Mouse (Mus musculus) layer of hippocampus, postnatal 25 days (tissue): ENCODE results near the gene Camk1. TPM values are rescaled to one million over a fixed set of nuclear protein-coding genes. Genes with fewer than 3 reads are reported as not detected.
A peak's percentile ranks its signal among the peaks of the same experiment; 100 is the strongest.
"Not testable (repeated sequence)": the region's sequence is repeated elsewhere in the genome, so short reads cannot be mapped to it uniquely, and the experiment has no call there.

Experiments used
- DNase-seq, 2 experiments: peaks; one replicate each; pipeline ENCODE4 v3.0.0; 2022; ENCODE audit warnings: mixed read lengths in 2 of 2, low spot score in 1 of 2; ENCODE audit errors: extremely low spot score in 1 of 2
- total RNA-seq, 2 experiments: library from RNA; stranded (reverse); gene quantifications; 2 replicates each; pipeline ENCODE4 v1.2.3; 2021

The Camk1 gene
- total RNA-seq, 2 experiments from 2014 or later = 46.7 to 51.6 TPM

GRCm38 (mm10) chr6:113362241-113362640, 18.5 kb upstream of the Camk1 start:
- no peak for DNase-seq

- DNase-seq = no peak
Measured at GRCm38 (mm10) chr6:113361476-113361875, 17.7 kb upstream of the Camk1 start.

GRCm38 (mm10) chr6:113353696-113354095, 9.9 kb upstream of the Camk1 start:
- DNase-seq = no peak

- DNase-seq = no peak
Measured at GRCm38 (mm10) chr6:113352820-113353219, 9.0 kb upstream of the Camk1 start.

GRCm38 (mm10) chr6:113351653-113352052, 7.9 kb upstream of the Camk1 start:
- DNase-seq = no peak

GRCm38 (mm10) chr6:113351161-113351560, 7.4 kb upstream of the Camk1 start:
- no peak for DNase-seq

- DNase-seq = no peak
Measured at GRCm38 (mm10) chr6:113350538-113350937, 6.8 kb upstream of the Camk1 start.

GRCm38 (mm10) chr6:113346897-113347296, 3.1 kb upstream of the Camk1 start:
- DNase-seq = no peak

- no peak for DNase-seq
Measured at GRCm38 (mm10) chr6:113344321-113344720, 537 bp upstream of the Camk1 start.

GRCm38 (mm10) chr6:113342297-113342696, 1.5 kb downstream of the Camk1 start:
- no peak for DNase-seq

GRCm38 (mm10) chr6:113341574-113341973, 2.2 kb downstream of the Camk1 start:
- DNase-seq = no peak

GRCm38 (mm10) chr6:113336852-113337620, 6.7 kb downstream of the Camk1 start:
- no peak for DNase-seq

GRCm38 (mm10) chr6:113334216-113334615, 9.6 kb downstream of the Camk1 start:
- DNase-seq = no peak

GRCm38 (mm10) chr6:113333137-113333950, 10.4 kb downstream of the Camk1 start:
- peak in 1 of 2 experiments; percentile 53 for DNase-seq

GRCm38 (mm10) chr6:113332734-113333133, 11.1 kb downstream of the Camk1 start:
- DNase-seq = not testable (repeated sequence)

- no peak for DNase-seq
Measured at GRCm38 (mm10) chr6:113331721-113332120, 12.1 kb downstream of the Camk1 start.

- no peak for DNase-seq
Measured at GRCm38 (mm10) chr6:113330547-113330946, 13.2 kb downstream of the Camk1 start.

- DNase-seq = no peak
Measured at GRCm38 (mm10) chr6:113329396-113329795, 14.4 kb downstream of the Camk1 start.

- peak; percentile 80 to 85 for DNase-seq
Measured at GRCm38 (mm10) chr6:113326533-113327315, 17.1 kb downstream of the Camk1 start, which contains the start of gene Ogg1. Ogg1 (plus strand) TSS chr6:113326972.

GRCm38 (mm10) chr6:113315972-113316371, 27.8 kb downstream of the Camk1 start:
- DNase-seq = no peak

- peak in 1 of 2 experiments; percentile 29 for DNase-seq
Measured at GRCm38 (mm10) chr6:113308141-113308540, 35.6 kb downstream of the Camk1 start.
